Mouse (Mus musculus) neural tube, embryonic 11.5 days (tissue): ENCODE data around the gene Gan. TPM values are rescaled to one million over a fixed set of nuclear protein-coding genes. Genes with fewer than 3 reads are reported as not detected.

Source experiments
- ATAC-seq: fragments of 200-750 bp; cut with Nextera tagmentation; 2 replicates; pipeline ENCODE4 v1.8.0; 2017; ENCODE audit warnings: moderate number of reproducible peaks, mild to moderate bottlenecking, moderate TSS enrichment, moderate library complexity; ENCODE audit not compliant: insufficient read depth, low FRiP score, low TSS enrichment
- DNase-seq: peaks from one replicate; pipeline ENCODE4 v3.0.0-alpha.2; 2015; ENCODE audit warnings: low spot score
- H3K27ac ChIP-seq: fragments of 300-500 bp; sonication (generic); 2 replicates; pipeline ENCODE4 v1.5.1; 2014; ENCODE audit warnings: low read depth, mild to moderate bottlenecking, low read length
- H3K27me3 ChIP-seq: fragments of 300-500 bp; sonication (generic); 2 replicates; pipeline ENCODE4 v1.6.1; 2014; ENCODE audit warnings: mild to moderate bottlenecking, low read length, mixed read lengths; ENCODE audit not compliant: control insufficient read depth, insufficient read depth
- H3K36me3 ChIP-seq: fragments of 300-500 bp; sonication (generic); 2 replicates; pipeline ENCODE4 v1.6.1; 2014; ENCODE audit warnings: mild to moderate bottlenecking, low read length, moderate library complexity, mixed read lengths; ENCODE audit not compliant: control insufficient read depth, insufficient read depth
- H3K4me1 ChIP-seq: fragments of 300-500 bp; sonication (generic); 2 replicates; pipeline ENCODE4 v1.6.1; 2014; ENCODE audit warnings: low read length, mixed read lengths; ENCODE audit not compliant: control insufficient read depth, insufficient read depth
- H3K4me2 ChIP-seq: fragments of 300-500 bp; sonication (generic); 2 replicates; pipeline ENCODE4 v1.6.1; 2014; ENCODE audit warnings: low read depth, mild to moderate bottlenecking, moderate library complexity
- H3K4me3 ChIP-seq: fragments of 300-500 bp; sonication (generic); 2 replicates; pipeline ENCODE4 v1.5.1; 2014; ENCODE audit warnings: low read depth, low read length
- H3K9ac ChIP-seq: fragments of 300-500 bp; sonication (generic); 2 replicates; pipeline ENCODE4 v1.6.1; 2014; ENCODE audit warnings: mild to moderate bottlenecking, low read length
- H3K9me3 ChIP-seq: fragments of 300-500 bp; sonication (generic); 2 replicates; pipeline ENCODE4 v1.6.1; 2016; ENCODE audit warnings: low read length; ENCODE audit not compliant: control insufficient read depth
- WGBS: fragments of 180-500 bp; shearing (Covaris S2); extraction: QIAGEN DNeasy Blood & Tissue Kit; methylation state at CpG from one replicate; pipeline ENCODE4 v1.1.7; 2014; 5-methylcytosine and 5-hydroxymethylcytosine counted together
- polyA plus RNA-seq: library from polyadenylated mRNA; unstranded; fragments of >200 nt; fragmentation: Nextera tagmentation; extraction: Ambion mirVana; gene quantifications from 2 replicates; pipeline ENCODE4 v1.2.1, GENCODE M21; 2014

The Gan gene
- polyA plus RNA-seq, 1 experiment from 2014 or later = 2.3 TPM

DNA sequence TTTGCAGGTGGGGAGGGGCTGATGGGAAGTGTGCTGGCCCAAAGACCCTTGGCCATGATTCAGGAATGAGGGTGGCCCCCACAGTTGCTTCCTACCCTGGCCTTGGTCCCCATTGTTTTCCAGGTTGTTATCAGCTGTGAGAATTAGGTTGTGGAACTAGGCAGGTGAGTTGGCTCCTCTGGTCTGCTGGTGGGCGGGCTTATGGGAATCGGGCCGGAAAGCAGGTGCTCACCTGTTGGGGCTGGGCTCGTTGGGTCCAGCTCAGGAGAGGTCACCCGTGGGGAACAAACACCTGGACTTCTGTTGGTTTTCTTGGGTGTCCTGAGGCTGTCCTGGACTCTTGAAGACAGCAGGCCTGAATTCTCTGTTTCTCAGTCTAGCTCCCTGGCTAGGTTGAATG is 107.1 kb downstream of the Gan start:
- DNase-seq = no peak
- no peak overlapping the region for H3K9ac ChIP-seq
- H3K4me3 ChIP-seq = no peak overlapping the region
- no peak for ATAC-seq
- no peaks in the 10 kb centered on the region for H3K27me3 ChIP-seq
- H3K36me3 ChIP-seq = no peaks in the 10 kb centered on the region
- no peak overlapping the region for H3K27ac ChIP-seq
- H3K4me2 ChIP-seq = no peak overlapping the region
- WGBS = 91% methylated on average over 5 of the region's 5 CpGs
- no peaks in the 10 kb centered on the region for H3K9me3 ChIP-seq
- peaks cover 17% of the 10 kb centered on the region for H3K4me1 ChIP-seq

Other genes starting within 250 kb of the Gan start
- 66.9 and 68.8 TPM in 2 replicates for gene Cmc2, start 236.7 kb upstream of the Gan start, polyA plus RNA-seq
- 42.6 and 47.6 TPM in 2 replicates for gene Cenpn, start 236.4 kb upstream of the Gan start, polyA plus RNA-seq
- 18.9 and 20.6 TPM in 2 replicates for gene Atmin, start 214.7 kb upstream of the Gan start, polyA plus RNA-seq
- 2.8 and 3.4 TPM in 2 replicates for gene 1700030J22Rik, start 179.2 kb upstream of the Gan start, polyA plus RNA-seq
- gene Gcsh, start 164.6 kb upstream of the Gan start, polyA plus RNA-seq = 154 and 158 TPM in 2 replicates
- not detected in 2 replicates for gene Pkd1l2, start 75.7 kb upstream of the Gan start, polyA plus RNA-seq
- gene Bco1, start 62.3 kb upstream of the Gan start, polyA plus RNA-seq = 0.41 and 0.76 TPM in 2 replicates
- gene Cmip, start 98.9 kb downstream of the Gan start, polyA plus RNA-seq = 52.2 and 56.7 TPM in 2 replicates